Mouse (Mus musculus) kidney, adult 9 months (tissue): ENCODE measurements at regions not wholly inside any gene's neighbourhood (a gene's known extent, or its start where the extent isn't known, plus 50 kb on each side); places are given as distances from the start of the nearest gene placed in this dataset.
"Not testable (repeated sequence)": the region's sequence is repeated elsewhere in the genome, so short reads cannot be mapped to it uniquely, and the experiment has no call there.

Experiments
- DNase-seq: peaks from one replicate; pipeline ENCODE4 v3.0.0; 2022

- DNase-seq = peak; percentile 1
Measured at GRCm38 (mm10) chr4:153616938-153617337, 134.3 kb upstream of the Ajap1 start.

GRCm38 (mm10) chr4:153620871-153621270, 138.3 kb upstream of the Ajap1 start:
- DNase-seq = peak; percentile 8

- DNase-seq = no peak
Measured at GRCm38 (mm10) chr4:153631161-153631560, 148.6 kb upstream of the Ajap1 start.

- no peak for DNase-seq
Measured at GRCm38 (mm10) chr4:153632056-153632455, 149.4 kb upstream of the Ajap1 start.

- no peak for DNase-seq
Measured at GRCm38 (mm10) chr4:153632551-153632950, 149.9 kb upstream of the Ajap1 start.

- no peak for DNase-seq
Measured at GRCm38 (mm10) chr4:153633260-153633659, 150.6 kb upstream of the Ajap1 start.

- no peak for DNase-seq
Measured at GRCm38 (mm10) chr4:153634221-153634881, 151.7 kb upstream of the Ajap1 start.

- no peak for DNase-seq
Measured at GRCm38 (mm10) chr4:153637989-153638388, 155.4 kb upstream of the Ajap1 start.

- DNase-seq = no peak
Measured at GRCm38 (mm10) chr4:153651849-153652248, 169.2 kb upstream of the Ajap1 start.

GRCm38 (mm10) chr4:153652841-153653240, 170.2 kb upstream of the Ajap1 start:
- DNase-seq = no peak

- DNase-seq = peak; percentile 4
Measured at GRCm38 (mm10) chr4:153662731-153663130, 180.1 kb upstream of the Ajap1 start.

GRCm38 (mm10) chr4:153666626-153667236, 184.1 kb upstream of the Ajap1 start:
- DNase-seq = not testable (repeated sequence)

GRCm38 (mm10) chr4:153669070-153669469, 186.5 kb upstream of the Ajap1 start:
- no peak for DNase-seq

- DNase-seq = no peak
Measured at GRCm38 (mm10) chr4:153670216-153670615, 187.6 kb upstream of the Ajap1 start.

- no peak for DNase-seq
Measured at GRCm38 (mm10) chr4:153675431-153675830, 192.8 kb upstream of the Ajap1 start.

- DNase-seq = peak; percentile 2
Measured at GRCm38 (mm10) chr4:153679151-153679550, 196.5 kb upstream of the Ajap1 start.

- DNase-seq = no peak
Measured at GRCm38 (mm10) chr4:153688441-153688840, 205.8 kb upstream of the Ajap1 start.

GRCm38 (mm10) chr4:153693881-153694280, 211.3 kb upstream of the Ajap1 start:
- DNase-seq = no peak

- DNase-seq = no peak
Measured at GRCm38 (mm10) chr4:153696426-153697040, 213.9 kb upstream of the Ajap1 start.

- no peak for DNase-seq
Measured at GRCm38 (mm10) chr4:153707218-153707617, 224.6 kb upstream of the Ajap1 start.

- DNase-seq = no peak
Measured at GRCm38 (mm10) chr4:153714995-153715645, 232.5 kb upstream of the Ajap1 start.

- no peak for DNase-seq
Measured at GRCm38 (mm10) chr4:153717273-153717672, 234.7 kb upstream of the Ajap1 start.

GRCm38 (mm10) chr4:153724045-153724444, 233.0 kb upstream of the A430005L14Rik start:
- DNase-seq = no peak

- DNase-seq = no peak
Measured at GRCm38 (mm10) chr4:153727273-153727672, 229.8 kb upstream of the A430005L14Rik start.
